Mouse (Mus musculus) kidney, embryonic 16.5 days (tissue): ENCODE measurements around the gene Atg7. TPM values are rescaled to one million over a fixed set of nuclear protein-coding genes. Genes with fewer than 3 reads are reported as not detected.

Source experiments
- ATAC-seq: fragments of 200-750 bp; cut with Nextera tagmentation; 2 replicates; pipeline ENCODE4 v1.8.0; 2017; ENCODE audit warnings: moderate TSS enrichment; ENCODE audit not compliant: low FRiP score, low TSS enrichment
- H3K27ac ChIP-seq: fragments of 300-500 bp; sonication (generic); 2 replicates; pipeline ENCODE4 v1.5.1; 2014; ENCODE audit warnings: low read length
- H3K27me3 ChIP-seq: fragments of 300-500 bp; sonication (generic); 2 replicates; pipeline ENCODE4 v1.6.1; 2014; ENCODE audit warnings: low read length, control low read depth, mixed read lengths; ENCODE audit not compliant: insufficient read depth
- H3K36me3 ChIP-seq: fragments of 300-500 bp; sonication (generic); 2 replicates; pipeline ENCODE4 v1.6.1; 2014; ENCODE audit warnings: low read length, control low read depth, mixed read lengths; ENCODE audit not compliant: insufficient read depth
- H3K4me1 ChIP-seq: fragments of 300-500 bp; sonication (generic); 2 replicates; pipeline ENCODE4 v1.6.1; 2014; ENCODE audit warnings: low read length, control low read depth, mixed read lengths; ENCODE audit not compliant: insufficient read depth
- H3K4me2 ChIP-seq: fragments of 300-500 bp; sonication (generic); replicated peaks from 2 replicates; pipeline ENCODE4 v1.6.1; 2014; ENCODE audit warnings: low read depth, low read length
- H3K4me3 ChIP-seq: fragments of 300-500 bp; sonication (generic); 2 replicates; pipeline ENCODE4 v1.5.1; 2014; ENCODE audit warnings: mild to moderate bottlenecking, low read length
- H3K9ac ChIP-seq: fragments of 300-500 bp; sonication (generic); replicated peaks from 2 replicates; pipeline ENCODE4 v1.6.1; 2014; ENCODE audit warnings: low read length
- H3K9me3 ChIP-seq: fragments of 300-500 bp; sonication (generic); 2 replicates; pipeline ENCODE4 v1.6.1; 2016; ENCODE audit warnings: low read length, control low read depth
- WGBS: fragments of 180-500 bp; shearing (Covaris S2); extraction: QIAGEN DNeasy Blood & Tissue Kit; methylation state at CpG from one replicate; pipeline ENCODE4 v1.1.7; 2014; 5-methylcytosine and 5-hydroxymethylcytosine counted together
- polyA plus RNA-seq: library from polyadenylated mRNA; unstranded; fragments of >200 nt; fragmentation: Nextera tagmentation; extraction: Ambion mirVana; gene quantifications from 2 replicates; pipeline ENCODE4 v1.2.1, GENCODE M21; 2015

Gene Atg7
- polyA plus RNA-seq, 1 experiment from 2014 or later = 26.4 TPM

DNA sequence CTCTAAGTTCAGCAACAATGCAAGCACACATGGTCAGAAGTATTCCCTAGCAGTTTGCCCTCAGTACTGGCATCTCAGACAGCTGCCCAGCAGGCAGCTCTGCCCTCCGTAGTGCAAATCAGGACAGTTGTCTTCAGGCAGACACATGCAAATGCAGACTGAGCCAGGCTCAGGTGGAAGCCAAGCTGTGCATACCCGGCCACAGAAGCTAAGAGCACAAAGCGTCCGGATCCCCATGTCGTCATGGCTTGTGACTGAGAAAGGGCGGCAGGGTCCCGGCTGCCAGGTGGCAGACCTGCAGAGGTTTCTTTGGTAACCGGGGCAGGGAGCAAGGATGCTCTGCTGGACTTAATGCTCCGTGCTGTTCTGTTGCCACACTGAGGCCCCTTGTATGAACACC lies 218.7 kb downstream of the Atg7 start:
- 67% methylated on average over 9 of the region's 9 CpGs for WGBS
- peaks cover 43% of the 10 kb centered on the region for H3K4me1 ChIP-seq

DNA sequence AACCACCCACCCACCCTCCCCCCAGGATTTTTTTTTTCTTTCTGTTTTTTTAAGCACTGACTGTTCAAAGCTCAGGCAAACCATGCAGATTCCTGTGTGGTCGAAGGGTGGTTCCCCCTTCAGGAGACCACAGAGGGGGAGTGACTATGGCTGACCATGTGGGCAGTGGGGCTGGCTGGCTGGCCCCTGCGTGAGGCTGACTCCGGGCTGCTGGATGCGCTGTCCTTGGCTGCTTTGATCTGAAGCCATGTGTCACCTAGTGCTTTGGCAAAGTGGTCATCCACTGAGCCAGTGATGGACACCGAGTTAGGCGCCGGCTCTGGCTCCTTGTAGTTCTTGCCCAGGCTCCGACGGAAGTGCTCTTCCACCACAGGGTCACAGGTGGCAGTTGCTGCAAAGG lies 219.1 kb downstream of the Atg7 start:
- no peak for ATAC-seq
- Histone ChIP-seq H3K4me3 (no peak overlapping the region), H3K36me3 (peaks cover 37% of the 10 kb centered on the region), H3K9me3 (no peaks in the 10 kb centered on the region), H3K9ac (no peak overlapping the region), H3K4me2 (no peak overlapping the region), H3K4me1 (peaks cover 38% of the 10 kb centered on the region), H3K27ac (no peak overlapping the region), H3K27me3 (no peaks in the 10 kb centered on the region)
- 70% methylated on average over 9 of the region's 9 CpGs for WGBS

More for the DNA sequence above, 218.7 kb downstream of the Atg7 start:
- Histone ChIP-seq H3K4me3 (no peak overlapping the region), H3K27ac (peak overlapping the region; percentile 16; the same call in 1 of the 2 replicates), H3K9me3 (no peaks in the 10 kb centered on the region), H3K9ac (no peak overlapping the region), H3K36me3 (peaks cover 37% of the 10 kb centered on the region), H3K27me3 (no peaks in the 10 kb centered on the region), H3K4me2 (no peak overlapping the region)
- ATAC-seq = no peak

DNA sequence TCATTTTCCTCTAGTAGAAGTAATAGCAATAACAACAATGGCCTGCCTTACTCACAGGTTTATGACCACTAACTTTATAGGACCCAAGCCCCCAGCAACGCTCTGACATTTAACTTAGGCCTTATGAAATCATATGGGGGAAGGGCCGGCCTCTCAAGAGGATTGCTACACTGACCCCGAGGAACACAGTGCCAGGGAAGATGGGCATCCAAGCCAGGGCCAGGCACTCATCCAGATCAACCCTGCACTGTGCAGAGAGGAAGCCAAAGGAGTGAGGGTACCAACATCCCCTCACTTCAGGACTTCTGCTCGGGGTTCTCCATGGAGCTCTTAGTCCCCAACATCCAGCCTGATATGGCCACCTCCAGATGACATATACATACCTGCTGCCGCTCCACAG lies 220.6 kb downstream of the Atg7 start:
- WGBS = 91% methylated on average over 5 of the region's 5 CpGs
- Histone ChIP-seq H3K9me3 (no peaks in the 10 kb centered on the region), H3K9ac (no peak overlapping the region), H3K4me3 (no peak overlapping the region), H3K36me3 (peaks cover 37% of the 10 kb centered on the region), H3K4me2 (no peak overlapping the region), H3K4me1 (peaks cover 24% of the 10 kb centered on the region), H3K27ac (no peak overlapping the region), H3K27me3 (no peaks in the 10 kb centered on the region)
- ATAC-seq = no peak

DNA sequence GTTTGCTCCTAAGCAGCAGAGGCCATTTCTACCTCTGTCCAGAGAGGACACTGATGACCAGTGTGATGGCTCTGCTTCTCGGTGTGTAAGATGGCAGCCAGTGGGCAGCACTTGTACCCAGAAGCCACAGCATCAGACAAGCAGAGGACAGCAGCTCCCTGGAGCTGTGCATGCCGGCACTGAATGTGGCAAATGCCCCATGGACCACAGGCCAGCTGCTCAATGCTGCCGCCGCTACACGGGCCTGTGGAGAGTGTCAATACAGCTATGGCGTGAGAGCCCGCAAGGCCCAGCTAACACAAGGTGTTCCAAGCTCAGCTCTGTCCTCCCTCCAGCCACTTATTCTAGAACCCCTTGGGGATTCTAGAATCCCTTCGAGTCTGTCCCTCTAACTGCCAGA lies 221.5 kb downstream of the Atg7 start:
- Histone ChIP-seq H3K36me3 (peaks cover 32% of the 10 kb centered on the region), H3K4me1 (peaks cover 24% of the 10 kb centered on the region), H3K27ac (no peak overlapping the region), H3K4me3 (no peak overlapping the region), H3K9ac (no peak overlapping the region), H3K4me2 (no peak overlapping the region), H3K9me3 (no peaks in the 10 kb centered on the region), H3K27me3 (no peaks in the 10 kb centered on the region)
- WGBS = 88% methylated on average over 8 of the region's 8 CpGs
- no peak for ATAC-seq

DNA sequence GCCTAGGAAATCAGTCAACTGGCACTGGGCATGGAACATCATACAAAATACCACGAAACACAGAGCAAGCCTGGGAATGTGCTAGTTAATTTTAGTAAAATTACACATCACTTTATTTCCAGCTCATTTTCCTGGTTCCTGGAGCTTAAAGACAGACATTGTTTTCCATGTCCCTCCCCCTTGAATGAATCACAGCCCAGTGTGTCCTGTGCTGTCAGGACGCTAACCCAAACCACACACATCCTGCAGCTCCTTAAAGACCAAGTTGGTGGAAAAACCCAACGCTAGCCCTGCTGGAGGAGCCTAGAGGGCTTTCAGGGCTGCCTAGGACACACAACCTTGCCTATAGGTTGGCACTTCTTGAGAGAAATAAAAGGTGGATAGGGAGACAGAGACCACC lies 223.2 kb downstream of the Atg7 start:
- no peak overlapping the region for H3K9ac ChIP-seq
- no peak overlapping the region for H3K4me3 ChIP-seq
- no peak overlapping the region for H3K4me2 ChIP-seq
- H3K27ac ChIP-seq = peak overlapping the region; percentile 55
- peaks cover 34% of the 10 kb centered on the region for H3K4me1 ChIP-seq
- H3K36me3 ChIP-seq = peaks cover 25% of the 10 kb centered on the region
- ATAC-seq = no peak
- H3K27me3 ChIP-seq = no peaks in the 10 kb centered on the region
- no peaks in the 10 kb centered on the region for H3K9me3 ChIP-seq
- WGBS = 79% methylated on average over 3 of the region's 3 CpGs

DNA sequence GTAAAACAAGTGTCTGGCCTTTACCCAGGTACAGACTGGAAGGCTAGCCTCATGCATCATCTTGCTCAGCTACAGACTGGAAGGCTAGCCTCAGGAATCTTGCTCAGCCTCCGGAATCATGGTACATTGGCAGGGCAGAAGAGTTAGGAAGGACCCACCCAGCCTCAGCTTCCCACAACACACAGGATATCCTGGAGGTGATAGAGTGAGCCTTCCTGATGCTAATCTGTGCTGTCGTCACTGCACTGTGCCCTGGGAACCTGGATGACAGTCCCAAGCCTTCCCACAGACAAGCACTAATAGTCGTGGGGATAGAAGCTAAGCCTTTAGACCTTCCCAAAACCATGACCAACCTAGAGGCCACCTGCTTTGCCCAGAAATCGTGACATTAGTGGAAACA lies 223.7 kb downstream of the Atg7 start:
- peaks cover 36% of the 10 kb centered on the region for H3K4me1 ChIP-seq
- peak overlapping the region; percentile 55 for H3K27ac ChIP-seq
- no peak overlapping the region for H3K4me2 ChIP-seq
- no peak overlapping the region for H3K9ac ChIP-seq
- WGBS = 77% methylated on average over 4 of the region's 4 CpGs
- H3K4me3 ChIP-seq = no peak overlapping the region
- H3K9me3 ChIP-seq = no peaks in the 10 kb centered on the region
- no peak for ATAC-seq
- peaks cover 26% of the 10 kb centered on the region for H3K36me3 ChIP-seq
- no peaks in the 10 kb centered on the region for H3K27me3 ChIP-seq

DNA sequence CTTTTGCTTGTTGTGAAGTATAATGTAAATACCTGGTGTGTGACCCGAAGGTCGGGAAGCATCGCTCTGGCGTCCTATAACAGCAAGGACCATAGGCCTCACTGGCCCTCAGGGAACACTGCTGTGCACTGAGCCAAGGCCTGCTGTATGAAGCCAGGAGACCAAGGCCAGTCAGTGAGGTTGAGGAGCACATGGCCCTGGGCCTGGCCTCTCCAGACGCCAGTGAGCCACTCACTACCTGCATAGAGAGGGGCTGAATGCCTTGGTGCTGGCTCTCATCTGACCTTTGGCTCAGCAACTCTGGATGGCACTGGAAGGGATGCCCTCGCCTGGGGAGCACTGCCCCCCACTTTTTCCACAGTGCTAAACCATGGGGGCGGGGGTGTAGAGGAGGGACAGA lies 225.8 kb downstream of the Atg7 start:
- Histone ChIP-seq H3K27ac (no peak overlapping the region; the same call in 1 of the 2 replicates), H3K27me3 (no peaks in the 10 kb centered on the region), H3K9ac (no peak overlapping the region; the same call in 1 of the 2 replicates), H3K4me2 (no peak overlapping the region), H3K36me3 (peaks cover 13% of the 10 kb centered on the region; the same call in 1 of the 2 replicates), H3K9me3 (no peaks in the 10 kb centered on the region), H3K4me3 (no peak overlapping the region), H3K4me1 (peaks cover 55% of the 10 kb centered on the region)
- 75% methylated on average over 7 of the region's 7 CpGs for WGBS
- ATAC-seq = 0 out of 2 replicates have a peak, but pooled peaks have one; percentile 17

DNA sequence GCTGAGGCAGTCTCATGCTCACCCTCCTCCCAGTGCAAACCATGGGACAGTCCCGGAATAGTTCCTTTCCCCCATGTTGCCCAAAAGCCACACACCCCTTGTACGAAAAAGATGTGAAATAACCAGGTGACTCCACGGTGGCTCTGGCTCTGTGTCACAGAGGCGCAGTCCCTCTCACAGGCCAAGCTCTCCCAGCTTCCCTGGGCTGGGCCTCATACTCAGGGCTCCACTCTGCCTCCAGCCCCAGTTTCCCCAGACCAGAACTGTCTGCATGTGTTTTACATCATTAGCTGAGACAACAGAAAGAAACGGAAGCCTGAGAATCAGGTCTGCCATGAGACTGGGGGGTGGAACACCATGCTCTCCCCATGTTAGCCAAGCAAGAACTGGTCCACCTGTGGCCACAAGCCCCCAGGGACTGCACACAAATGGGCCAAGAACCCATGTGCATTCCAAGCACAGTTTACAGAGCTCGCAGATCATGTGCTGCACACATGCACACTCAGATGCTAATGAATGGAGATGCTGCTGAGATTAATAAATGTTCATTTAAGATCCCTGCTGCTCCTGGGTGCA lies 226.7 kb downstream of the Atg7 start:
- no peak overlapping the region for H3K4me3 ChIP-seq
- no peak overlapping the region for H3K27ac ChIP-seq
- no peak overlapping the region for H3K4me2 ChIP-seq
- H3K36me3 ChIP-seq = peaks cover 8% of the 10 kb centered on the region; the same call in 1 of the 2 replicates
- no peaks in the 10 kb centered on the region for H3K9me3 ChIP-seq
- WGBS = 68% methylated on average over 6 of the region's 6 CpGs
- peaks cover 65% of the 10 kb centered on the region for H3K4me1 ChIP-seq
- no peak for ATAC-seq
- H3K27me3 ChIP-seq = no peaks in the 10 kb centered on the region
- no peak overlapping the region for H3K9ac ChIP-seq

DNA sequence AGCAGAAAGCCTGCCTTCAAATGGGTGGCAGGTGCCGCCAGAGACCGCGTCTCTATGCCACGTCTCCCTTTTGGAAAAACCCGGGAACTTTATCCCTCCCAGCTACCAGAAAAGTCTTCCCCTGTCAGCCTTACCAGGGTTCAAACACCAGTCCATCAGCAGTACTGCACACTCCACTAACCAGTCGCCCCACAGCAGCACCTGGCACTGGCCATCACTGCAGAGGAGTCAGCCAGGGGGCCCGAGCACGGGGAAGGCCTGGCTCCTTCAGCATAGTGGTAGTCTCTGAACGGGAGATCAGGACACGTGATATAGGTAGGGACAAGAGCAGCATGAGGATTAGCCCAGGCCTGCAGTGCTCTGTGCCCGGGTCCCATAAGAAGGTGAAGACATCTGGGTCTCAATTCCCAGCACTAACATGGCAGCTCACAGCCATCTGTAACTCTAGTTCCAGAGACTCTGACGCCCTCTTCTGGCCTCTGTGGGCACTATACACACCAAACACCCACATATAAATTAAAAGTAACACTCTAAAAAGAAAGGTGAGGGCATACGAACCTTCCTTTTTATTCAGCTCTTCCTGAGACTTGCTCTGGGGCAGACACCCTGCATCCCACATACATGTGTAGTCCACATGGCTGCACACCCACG lies 228.2 kb downstream of the Atg7 start:
- Histone ChIP-seq H3K36me3 (peaks cover 8% of the 10 kb centered on the region; the same call in 1 of the 2 replicates), H3K4me3 (no peak overlapping the region), H3K9ac (peak overlapping the region; percentile 36; the same call in 1 of the 2 replicates), H3K4me2 (no peak overlapping the region), H3K9me3 (no peaks in the 10 kb centered on the region), H3K27ac (no peak overlapping the region), H3K4me1 (peaks cover 71% of the 10 kb centered on the region), H3K27me3 (no peaks in the 10 kb centered on the region)
- no peak for ATAC-seq
- WGBS = 83% methylated on average over 14 of the region's 14 CpGs

DNA sequence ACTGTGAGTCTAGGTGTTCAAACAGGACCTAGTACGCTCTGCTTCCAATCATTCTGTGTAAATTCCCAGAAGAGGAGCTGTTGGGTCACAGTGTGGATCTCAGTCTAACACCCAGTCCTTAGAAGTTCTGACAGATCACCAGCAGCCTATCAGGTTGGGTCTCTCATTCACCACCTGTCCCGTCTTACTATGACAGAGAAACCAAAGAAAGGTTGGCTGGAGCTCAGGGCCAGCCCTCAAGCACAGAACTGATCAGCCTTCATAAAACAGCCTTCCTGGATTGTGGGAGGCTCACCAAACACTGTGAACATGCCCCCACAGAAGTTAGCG lies 230.9 kb downstream of the Atg7 start:
- Histone ChIP-seq H3K4me2 (peak overlapping the region; percentile 92), H3K4me1 (peaks cover 92% of the 10 kb centered on the region), H3K9ac (peak overlapping the region; percentile 90), H3K4me3 (peak overlapping the region; percentile 55), H3K9me3 (no peaks in the 10 kb centered on the region), H3K27me3 (no peaks in the 10 kb centered on the region), H3K36me3 (peaks cover 8% of the 10 kb centered on the region; the same call in 1 of the 2 replicates), H3K27ac (peak overlapping the region; percentile 100)
- WGBS = 34% methylated on average over 3 of the region's 3 CpGs
- no peak for ATAC-seq
